ENCODE assay signal across 10 mouse cellular contexts in the genomic region with DNA sequence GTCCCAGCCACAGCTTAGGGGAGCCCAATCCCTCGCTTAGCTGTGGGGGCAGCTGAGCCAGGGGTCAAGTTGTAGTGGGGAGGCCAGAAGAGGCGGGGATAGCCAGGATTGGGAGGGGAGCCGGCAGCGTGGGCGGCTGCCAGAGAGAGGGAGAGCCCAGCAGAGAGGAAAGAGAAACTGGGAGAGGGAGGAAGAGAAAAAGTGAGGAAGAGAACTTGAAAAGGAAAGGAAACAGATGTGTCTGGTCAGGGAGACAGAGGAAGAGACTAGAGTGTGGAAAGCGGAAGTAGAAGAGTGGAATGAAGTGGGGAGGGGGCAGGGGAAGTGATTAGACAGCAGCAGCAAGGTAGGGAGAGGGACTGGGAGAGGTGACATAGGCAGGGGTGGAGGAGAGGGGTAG. TPM values are rescaled to one million over a fixed set of nuclear protein-coding genes. Genes with fewer than 3 reads are reported as not detected.
DNase-seq lines count a peak whose midpoint lies in the region; ATAC-seq lines count a peak whose summit lies in the region.
"Had no signal": no experiment of that assay in that cellular context is flagged by ENCODE, and none has a peak within 500 bp of the region (broad histone marks: within the 10 kb centered on the region; RNA-seq: fewer than 3 reads in every experiment).

No protein-coding gene starts in this region.

- H3K9me3 ChIP-seq in kidney, embryonic 16.5 days (ENCODE audit: low read length) = no peaks in the 10 kb centered on the region
- H3K9me3 ChIP-seq in heart, embryonic 11.5 days (replicated peaks; ENCODE audit: control insufficient read depth, low read length) = no peaks in the 10 kb centered on the region
- H3K9me3 ChIP-seq in hindbrain, embryonic 16.5 days (ENCODE audit: control insufficient read depth, low read length) = no peaks in the 10 kb centered on the region
- H3K9me3 ChIP-seq in forebrain, embryonic 15.5 days = no peaks in the 10 kb centered on the region

- H3K79me2 ChIP-seq in macrophage (ENCODE audit: inconsistent target) = peaks cover 15% of the 10 kb centered on the region

- 5% methylated on average over 6 of the region's 6 CpGs for WGBS in kidney, embryonic 16.5 days
- 10% methylated on average over 6 of the region's 6 CpGs for WGBS in heart, embryonic 11.5 days (ENCODE audit: insufficient replicate concordance)
- WGBS in macrophage (ENCODE audit: missing documents) = 3% methylated on average over 6 of the region's 6 CpGs
- WGBS in hindbrain, embryonic 16.5 days = 30% methylated on average over 6 of the region's 6 CpGs
- WGBS in forebrain, embryonic 15.5 days = 24% methylated on average over 6 of the region's 6 CpGs

- peak overlapping the region; percentile 33 for H3K4me2 ChIP-seq in kidney, embryonic 16.5 days (replicated peaks; ENCODE audit: low read depth, low read length)
- peak overlapping the region; percentile 31; the same call in 1 of the 2 replicates for H3K4me2 ChIP-seq in heart, embryonic 11.5 days
- no peak overlapping the region for H3K4me2 ChIP-seq in hindbrain, embryonic 16.5 days (ENCODE audit: low read length)
- no peak overlapping the region for H3K4me2 ChIP-seq in forebrain, embryonic 15.5 days (replicated peaks)

- no peak for DNase-seq in kidney, adult 9 months
- DNase-seq in Muller cell, postnatal 12 days (ENCODE audit: inconsistent ontology term) = peak; percentile 72
- DNase-seq in MN1 (ENCODE audit: low spot score) = no peak

- no peak for ATAC-seq in kidney, embryonic 16.5 days (ENCODE audit: low FRiP score, low TSS enrichment)
- ATAC-seq in heart, embryonic 11.5 days (replicated peaks; ENCODE audit: insufficient number of reproducible peaks, low FRiP score, low TSS enrichment) = no peak
- ATAC-seq in hindbrain, embryonic 16.5 days = no peak
- ATAC-seq in forebrain, embryonic 15.5 days (replicated peaks) = no peak

- no peaks in the 10 kb centered on the region for H3K27me3 ChIP-seq in kidney, embryonic 16.5 days (ENCODE audit: insufficient read depth, low read length)
- no peaks in the 10 kb centered on the region for H3K27me3 ChIP-seq in heart, embryonic 11.5 days (ENCODE audit: control insufficient read depth, insufficient read depth, low read length)
- H3K27me3 ChIP-seq in hindbrain, embryonic 16.5 days (replicated peaks; ENCODE audit: control insufficient read depth, insufficient read depth, low read length) = no peaks in the 10 kb centered on the region
- no peaks in the 10 kb centered on the region for H3K27me3 ChIP-seq in forebrain, embryonic 15.5 days

- H3K27ac ChIP-seq in kidney, embryonic 16.5 days (ENCODE audit: low read length) = peak overlapping the region; percentile 71
- H3K27ac ChIP-seq in heart, embryonic 11.5 days (ENCODE audit: low read depth, low read length) = no peak overlapping the region
- peak overlapping the region; percentile 37; the same call in 1 of the 2 replicates for H3K27ac ChIP-seq in macrophage
- H3K27ac ChIP-seq in hindbrain, embryonic 16.5 days (ENCODE audit: low read depth, low read length) = no peak overlapping the region
- H3K27ac ChIP-seq in forebrain, embryonic 15.5 days (replicated peaks) = no peak overlapping the region
- H3K27ac ChIP-seq: liver, embryonic 14.5 days had no signal

- no peak overlapping the region for H3K4me3 ChIP-seq in kidney, embryonic 16.5 days (ENCODE audit: low read length)
- no peak overlapping the region for H3K4me3 ChIP-seq in heart, embryonic 11.5 days (ENCODE audit: low read depth, low read length)
- no peak overlapping the region for H3K4me3 ChIP-seq in macrophage (ENCODE audit: inconsistent target)
- H3K4me3 ChIP-seq in hindbrain, embryonic 16.5 days (ENCODE audit: low read length) = no peak overlapping the region
- no peak overlapping the region for H3K4me3 ChIP-seq in forebrain, embryonic 15.5 days

- H3K9ac ChIP-seq in kidney, embryonic 16.5 days (replicated peaks; ENCODE audit: low read length) = peak overlapping the region; percentile 50; the same call in 1 of the 2 replicates
- no peak overlapping the region for H3K9ac ChIP-seq in heart, embryonic 11.5 days (ENCODE audit: low read depth, low read length)
- H3K9ac ChIP-seq in hindbrain, embryonic 16.5 days (ENCODE audit: low read depth, low read length) = no peak overlapping the region
- H3K9ac ChIP-seq in forebrain, embryonic 15.5 days (replicated peaks) = no peak overlapping the region
- H3K9ac ChIP-seq: liver, embryonic 14.5 days had no signal

- no peaks in the 10 kb centered on the region for H3K36me3 ChIP-seq in kidney, embryonic 16.5 days (ENCODE audit: insufficient read depth, low read length)
- H3K36me3 ChIP-seq in heart, embryonic 11.5 days (ENCODE audit: control insufficient read depth, insufficient read depth, low read length) = no peaks in the 10 kb centered on the region
- no peaks in the 10 kb centered on the region for H3K36me3 ChIP-seq in macrophage (ENCODE audit: inconsistent target)
- no peaks in the 10 kb centered on the region for H3K36me3 ChIP-seq in hindbrain, embryonic 16.5 days (ENCODE audit: control insufficient read depth, insufficient read depth, low read length)
- no peaks in the 10 kb centered on the region for H3K36me3 ChIP-seq in forebrain, embryonic 15.5 days

- H3K4me1 ChIP-seq in kidney, embryonic 16.5 days (ENCODE audit: insufficient read depth, low read length) = peaks cover 39% of the 10 kb centered on the region
- peaks cover 21% of the 10 kb centered on the region for H3K4me1 ChIP-seq in heart, embryonic 11.5 days (ENCODE audit: control insufficient read depth, insufficient read depth, low read length)
- H3K4me1 ChIP-seq in hindbrain, embryonic 16.5 days (ENCODE audit: control insufficient read depth, insufficient read depth, low read depth, low read length) = peaks cover 16% of the 10 kb centered on the region
- H3K4me1 ChIP-seq in forebrain, embryonic 15.5 days = peaks cover 14% of the 10 kb centered on the region

RNA-seq across cellular contexts. Expression of a gene that starts 3.3 kb away (rescaled TPM):
- polyA plus RNA-seq in kidney, embryonic 16.5 days (2015; fragmentation: Nextera tagmentation; extraction: Ambion mirVana) = 4.4 and 5.3 TPM in 2 replicates
- 1.1 TPM in 2 replicates for polyA plus RNA-seq in heart, embryonic 11.5 days (2014; fragmentation: Nextera tagmentation; extraction: Ambion mirVana)
- 10 to 100 TPM in 4 of 26 experiments, 1 to 10 TPM in 22; 1.5 to 53.4 (median 6.1) TPM for total RNA-seq in macrophage (2018; cell fraction: chromatin; rRNA removed)
- 1 to 10 TPM in 4 of 26 experiments, under 1 TPM in 22; 0.28 to 1.7 (median 0.69) TPM for total RNA-seq in macrophage (2018; cell fraction: cytosol; rRNA removed)
- total RNA-seq in macrophage (2018; cell fraction: nucleus; rRNA removed) = 10 to 100 TPM in 3 of 26 experiments, 1 to 10 TPM in 23; 1.0 to 29.3 (median 5.1) TPM
- polyA plus RNA-seq in macrophage (2018) = 0.04 to 1.5 TPM (median 0.68 TPM) in 3 replicates
- polyA plus RNA-seq in hindbrain, embryonic 16.5 days (2015; fragmentation: Nextera tagmentation; extraction: Ambion mirVana) = 2.2 and 3.1 TPM in 2 replicates
- polyA plus RNA-seq in forebrain, embryonic 15.5 days (2015; fragmentation: Nextera tagmentation; extraction: Ambion mirVana) = 0.72 and 0.92 TPM in 2 replicates
- total RNA-seq: common myeloid progenitor, adult 5-6 weeks had no signal

RNA-seq across cellular contexts. Expression of a gene that starts 3.4 kb away (rescaled TPM):
- 24.3 and 24.8 TPM in 2 replicates for polyA plus RNA-seq in kidney, embryonic 16.5 days (2015; fragmentation: Nextera tagmentation; extraction: Ambion mirVana)
- polyA plus RNA-seq in heart, embryonic 11.5 days (2014; fragmentation: Nextera tagmentation; extraction: Ambion mirVana) = 28.5 and 28.8 TPM in 2 replicates
- 1,000 to 10,000 TPM in 2 of 26 experiments, 100 to 1,000 TPM in 17, 10 to 100 TPM in 7; 25.4 to 2,234 (median 205) TPM for total RNA-seq in macrophage (2018; cell fraction: chromatin; rRNA removed)
- 1,000 to 10,000 TPM in 8 of 26 experiments, 100 to 1,000 TPM in 12, 10 to 100 TPM in 6; 42.6 to 2,483 (median 506) TPM for total RNA-seq in macrophage (2018; cell fraction: cytosol; rRNA removed)
- total RNA-seq in macrophage (2018; cell fraction: nucleus; rRNA removed) = 1,000 to 10,000 TPM in 8 of 26 experiments, 100 to 1,000 TPM in 14, 10 to 100 TPM in 4; 38.1 to 2,404 (median 797) TPM
- 21.4 to 32.3 TPM (median 27.6 TPM) in 3 replicates for polyA plus RNA-seq in macrophage (2018)
- 17.5 and 18.2 TPM in 2 replicates for polyA plus RNA-seq in hindbrain, embryonic 16.5 days (2015; fragmentation: Nextera tagmentation; extraction: Ambion mirVana)
- polyA plus RNA-seq in forebrain, embryonic 15.5 days (2015; fragmentation: Nextera tagmentation; extraction: Ambion mirVana) = 15.4 and 15.6 TPM in 2 replicates

RNA-seq across cellular contexts. Expression of a gene that starts 19.3 kb away (rescaled TPM):
- polyA plus RNA-seq in kidney, embryonic 16.5 days (2015; fragmentation: Nextera tagmentation; extraction: Ambion mirVana) = 295 and 299 TPM in 2 replicates
- polyA plus RNA-seq in heart, embryonic 11.5 days (2014; fragmentation: Nextera tagmentation; extraction: Ambion mirVana) = 165 and 186 TPM in 2 replicates
- 100 to 1,000 TPM in 3 of 26 experiments, 10 to 100 TPM in 23; 16.4 to 115 (median 43.0) TPM for total RNA-seq in macrophage (2018; cell fraction: chromatin; rRNA removed)
- total RNA-seq in macrophage (2018; cell fraction: cytosol; rRNA removed) = 100 to 1,000 TPM; 136 to 323 (median 210) TPM
- total RNA-seq in macrophage (2018; cell fraction: nucleus; rRNA removed) = 100 to 1,000 TPM in 25 of 26 experiments, 10 to 100 TPM in 1; 73.2 to 334 (median 232) TPM
- 298 to 734 TPM (median 400 TPM) in 3 replicates for polyA plus RNA-seq in macrophage (2018)
- 141 and 151 TPM in 2 replicates for polyA plus RNA-seq in hindbrain, embryonic 16.5 days (2015; fragmentation: Nextera tagmentation; extraction: Ambion mirVana)
- polyA plus RNA-seq in forebrain, embryonic 15.5 days (2015; fragmentation: Nextera tagmentation; extraction: Ambion mirVana) = 95.0 and 95.7 TPM in 2 replicates

RNA-seq across cellular contexts. Expression of a gene that starts 25.2 kb away (rescaled TPM):
- 13.5 and 15.5 TPM in 2 replicates for polyA plus RNA-seq in kidney, embryonic 16.5 days (2015; fragmentation: Nextera tagmentation; extraction: Ambion mirVana)
- 0.31 and 1.5 TPM in 2 replicates for polyA plus RNA-seq in heart, embryonic 11.5 days (2014; fragmentation: Nextera tagmentation; extraction: Ambion mirVana)
- 10 to 100 TPM in 1 of 26 experiments, 1 to 10 TPM in 6, under 1 TPM in 2, not detected in 17; 0.69 to 13.0 (median 2.7) TPM for total RNA-seq in macrophage (2018; cell fraction: chromatin; rRNA removed)
- total RNA-seq in macrophage (2018; cell fraction: cytosol; rRNA removed) = 1 to 10 TPM; 1.4 to 7.1 (median 2.7) TPM
- total RNA-seq in macrophage (2018; cell fraction: nucleus; rRNA removed) = 1 to 10 TPM in 10 of 26 experiments, under 1 TPM in 8, not detected in 8; 0.40 to 5.7 (median 1.1) TPM
- 0.78 to 5.8 TPM (median 1.3 TPM) in 3 replicates for polyA plus RNA-seq in macrophage (2018)
- polyA plus RNA-seq in hindbrain, embryonic 16.5 days (2015; fragmentation: Nextera tagmentation; extraction: Ambion mirVana) = 0.43 and 0.80 TPM in 2 replicates
- not detected in 2 replicates for polyA plus RNA-seq in forebrain, embryonic 15.5 days (2015; fragmentation: Nextera tagmentation; extraction: Ambion mirVana)
- total RNA-seq: common myeloid progenitor, adult 5-6 weeks had no signal

RNA-seq across cellular contexts. Expression of a gene that starts 40.5 kb away (rescaled TPM):
- 87.9 and 93.2 TPM in 2 replicates for polyA plus RNA-seq in kidney, embryonic 16.5 days (2015; fragmentation: Nextera tagmentation; extraction: Ambion mirVana)
- 69.1 and 73.2 TPM in 2 replicates for polyA plus RNA-seq in heart, embryonic 11.5 days (2014; fragmentation: Nextera tagmentation; extraction: Ambion mirVana)
- total RNA-seq in macrophage (2018; cell fraction: chromatin; rRNA removed) = 10 to 100 TPM; 20.0 to 99.2 (median 54.1) TPM
- 10 to 100 TPM; 32.6 to 70.4 (median 51.1) TPM for total RNA-seq in macrophage (2018; cell fraction: cytosol; rRNA removed)
- 10 to 100 TPM; 26.7 to 83.3 (median 51.8) TPM for total RNA-seq in macrophage (2018; cell fraction: nucleus; rRNA removed)
- 31.4 to 52.8 TPM (median 38.5 TPM) in 3 replicates for polyA plus RNA-seq in macrophage (2018)
- polyA plus RNA-seq in hindbrain, embryonic 16.5 days (2015; fragmentation: Nextera tagmentation; extraction: Ambion mirVana) = 22.7 and 27.0 TPM in 2 replicates
- 21.6 and 23.3 TPM in 2 replicates for polyA plus RNA-seq in forebrain, embryonic 15.5 days (2015; fragmentation: Nextera tagmentation; extraction: Ambion mirVana)

Comparison
In these comparisons a context has a peak if more than half of its experiments do, and no peak if none do; other contexts are left out.
1. H3K27ac ChIP-seq: peak in kidney, embryonic 16.5 days (single experiment) and macrophage (single experiment); none in heart, embryonic 11.5 days (single experiment), hindbrain, embryonic 16.5 days (single experiment) and forebrain, embryonic 15.5 days (single experiment).
2. H3K4me2 ChIP-seq: peak in kidney, embryonic 16.5 days (single experiment) and heart, embryonic 11.5 days (single experiment); none in hindbrain, embryonic 16.5 days (single experiment) and forebrain, embryonic 15.5 days (single experiment).